Mouse (Mus musculus) embryonic facial prominence, embryonic 13.5 days (tissue): ENCODE results near the gene Unk. TPM values are rescaled to one million over a fixed set of nuclear protein-coding genes. Genes with fewer than 3 reads are reported as not detected.

ENCODE experiments used
- ATAC-seq: fragments of 200-750 bp; cut with Nextera tagmentation; 2 replicates; pipeline ENCODE4 v1.8.0; 2017; ENCODE audit warnings: low read depth; ENCODE audit not compliant: insufficient number of reproducible peaks, insufficient read depth, low FRiP score, low TSS enrichment
- H3K27ac ChIP-seq: fragments of 300-500 bp; sonication (generic); 2 replicates; pipeline ENCODE4 v1.5.1; 2015; ENCODE audit warnings: moderate library complexity, mild to moderate bottlenecking, inconsistent platforms
- H3K27me3 ChIP-seq: fragments of 300-500 bp; sonication (generic); 2 replicates; pipeline ENCODE4 v1.6.1; 2015; ENCODE audit warnings: mild to moderate bottlenecking, inconsistent platforms
- H3K36me3 ChIP-seq: fragments of 300-500 bp; sonication (generic); 2 replicates; pipeline ENCODE4 v1.6.1; 2015; ENCODE audit warnings: mild to moderate bottlenecking, inconsistent platforms
- H3K4me1 ChIP-seq: fragments of 300-500 bp; sonication (generic); 2 replicates; pipeline ENCODE4 v1.6.1; 2015; ENCODE audit warnings: inconsistent platforms
- H3K4me2 ChIP-seq: fragments of 300-500 bp; sonication (generic); 2 replicates; pipeline ENCODE4 v1.6.1; 2015; ENCODE audit warnings: moderate library complexity, mild to moderate bottlenecking, inconsistent platforms
- H3K4me3 ChIP-seq: fragments of 300-500 bp; sonication (generic); 2 replicates; pipeline ENCODE4 v1.5.1; 2015; ENCODE audit warnings: mild to moderate bottlenecking, inconsistent platforms
- H3K9ac ChIP-seq: fragments of 300-500 bp; sonication (generic); 2 replicates; pipeline ENCODE4 v1.6.1; 2015; ENCODE audit warnings: mild to moderate bottlenecking, inconsistent platforms
- H3K9me3 ChIP-seq: fragments of 300-500 bp; sonication (generic); 2 replicates; pipeline ENCODE4 v1.6.1; 2016; ENCODE audit warnings: inconsistent platforms
- WGBS: fragments of 180-500 bp; shearing (Covaris S2); methylation state at CpG from one replicate; pipeline ENCODE4 v1.1.7; 2015; ENCODE audit warnings: mixed read lengths; 5-methylcytosine and 5-hydroxymethylcytosine counted together
- polyA plus RNA-seq: library from polyadenylated mRNA; unstranded; fragments of >200 nt; fragmentation: Nextera tagmentation; extraction: Ambion mirVana; gene quantifications from 2 replicates; pipeline ENCODE4 v1.2.1, GENCODE M21; 2015

Gene Unk
- polyA plus RNA-seq, 1 experiment from 2014 or later, result 44.9 TPM

DNA sequence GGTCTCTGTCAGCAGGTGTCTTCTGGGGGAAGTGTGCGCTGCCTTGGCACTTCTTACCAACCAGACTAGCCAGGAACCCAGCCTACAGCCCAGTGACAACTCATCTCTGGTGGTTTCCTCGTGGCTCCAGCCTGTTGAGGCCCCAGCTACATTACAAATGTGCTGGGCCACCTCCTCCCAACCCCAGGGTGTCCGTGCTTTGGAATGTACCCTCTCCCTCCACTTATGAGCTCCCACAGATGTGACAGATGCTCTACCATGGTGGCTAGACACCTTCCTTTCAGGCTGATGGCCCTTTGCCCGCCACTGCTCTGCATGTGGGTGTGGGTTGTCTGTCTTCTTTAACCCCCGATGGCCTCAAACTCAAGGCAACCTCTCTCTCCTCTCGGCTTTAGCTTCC is 28.4 kb upstream of the Unk start:
- 69% methylated on average over 6 of the region's 6 CpGs for WGBS
- Histone ChIP-seq H3K27ac (no peak overlapping the region), H3K27me3 (peaks cover 5% of the 10 kb centered on the region; the same call in 1 of the 2 replicates), H3K4me1 (peaks cover 33% of the 10 kb centered on the region), H3K9ac (no peak overlapping the region), H3K9me3 (no peaks in the 10 kb centered on the region), H3K4me3 (no peak overlapping the region), H3K4me2 (no peak overlapping the region), H3K36me3 (peaks cover 7% of the 10 kb centered on the region; the same call in 1 of the 2 replicates)
- no peak for ATAC-seq

DNA sequence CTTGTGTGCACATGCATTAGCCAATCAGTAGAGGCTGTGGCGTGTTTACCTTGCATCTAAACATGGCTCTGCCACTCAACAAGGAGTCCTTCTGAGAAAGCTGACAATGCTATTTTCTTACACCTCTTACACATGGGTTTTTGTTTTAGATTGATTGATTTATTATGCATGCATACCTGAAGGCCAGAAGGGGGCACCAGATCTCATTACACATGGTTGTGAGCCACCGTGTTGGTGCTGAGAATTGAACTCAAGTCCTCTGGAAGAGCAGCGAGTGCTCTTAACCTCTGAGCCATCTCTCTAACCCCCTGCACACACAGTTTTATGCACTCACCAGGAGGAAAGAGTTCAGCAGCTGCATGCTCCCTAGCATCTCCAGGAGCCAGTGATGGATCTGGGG is 27.2 kb upstream of the Unk start:
- peaks cover 18% of the 10 kb centered on the region for H3K36me3 ChIP-seq
- H3K4me3 ChIP-seq, result no peak overlapping the region
- no peaks in the 10 kb centered on the region for H3K9me3 ChIP-seq
- 93% methylated on average over 3 of the region's 3 CpGs for WGBS
- H3K4me2 ChIP-seq, result no peak overlapping the region
- H3K27ac ChIP-seq, result no peak overlapping the region
- ATAC-seq, result no peak
- H3K27me3 ChIP-seq, result peaks cover 5% of the 10 kb centered on the region; the same call in 1 of the 2 replicates
- no peak overlapping the region for H3K9ac ChIP-seq
- H3K4me1 ChIP-seq, result peaks cover 33% of the 10 kb centered on the region

DNA sequence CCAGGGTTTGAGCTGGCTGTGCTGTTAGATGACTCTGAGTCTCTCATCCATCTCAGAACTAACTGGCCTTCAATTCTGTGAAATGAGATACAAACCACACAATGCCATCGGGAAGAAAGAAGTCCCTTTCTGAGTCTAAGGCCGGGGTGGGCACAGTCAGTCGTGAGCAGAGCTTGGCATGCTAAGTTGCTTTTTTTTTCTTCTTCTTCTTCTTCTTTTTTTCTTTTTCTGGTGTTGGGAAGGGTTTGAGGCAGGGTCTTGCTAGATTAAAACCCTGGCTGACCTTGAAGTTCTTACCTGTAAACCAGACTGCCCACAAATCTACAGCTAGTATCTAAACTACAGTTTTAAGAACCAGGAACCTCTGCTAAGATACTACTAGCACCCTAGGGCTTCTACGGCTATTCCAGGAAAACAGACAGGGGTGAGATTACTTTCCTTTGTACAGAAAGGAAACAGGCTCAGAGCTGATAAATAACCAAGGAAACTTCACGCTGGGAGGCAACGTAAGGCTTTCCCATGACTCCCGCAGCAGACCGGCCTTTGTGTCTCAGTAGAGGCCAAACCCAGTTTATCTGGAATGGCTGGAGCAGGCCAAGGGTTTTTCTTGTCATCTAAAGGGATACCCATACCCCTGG is 25.8 kb upstream of the Unk start:
- no peak for ATAC-seq
- peaks cover 33% of the 10 kb centered on the region for H3K4me1 ChIP-seq
- H3K4me2 ChIP-seq, result peak overlapping the region; percentile 70
- H3K9ac ChIP-seq, result peak overlapping the region; percentile 74
- no peaks in the 10 kb centered on the region for H3K9me3 ChIP-seq
- H3K27me3 ChIP-seq, result peaks cover 5% of the 10 kb centered on the region; the same call in 1 of the 2 replicates
- peak overlapping the region; percentile 76 for H3K27ac ChIP-seq
- H3K4me3 ChIP-seq, result peak overlapping the region; percentile 38
- 31% methylated on average over 8 of the region's 8 CpGs for WGBS
- H3K36me3 ChIP-seq, result peaks cover 32% of the 10 kb centered on the region

DNA sequence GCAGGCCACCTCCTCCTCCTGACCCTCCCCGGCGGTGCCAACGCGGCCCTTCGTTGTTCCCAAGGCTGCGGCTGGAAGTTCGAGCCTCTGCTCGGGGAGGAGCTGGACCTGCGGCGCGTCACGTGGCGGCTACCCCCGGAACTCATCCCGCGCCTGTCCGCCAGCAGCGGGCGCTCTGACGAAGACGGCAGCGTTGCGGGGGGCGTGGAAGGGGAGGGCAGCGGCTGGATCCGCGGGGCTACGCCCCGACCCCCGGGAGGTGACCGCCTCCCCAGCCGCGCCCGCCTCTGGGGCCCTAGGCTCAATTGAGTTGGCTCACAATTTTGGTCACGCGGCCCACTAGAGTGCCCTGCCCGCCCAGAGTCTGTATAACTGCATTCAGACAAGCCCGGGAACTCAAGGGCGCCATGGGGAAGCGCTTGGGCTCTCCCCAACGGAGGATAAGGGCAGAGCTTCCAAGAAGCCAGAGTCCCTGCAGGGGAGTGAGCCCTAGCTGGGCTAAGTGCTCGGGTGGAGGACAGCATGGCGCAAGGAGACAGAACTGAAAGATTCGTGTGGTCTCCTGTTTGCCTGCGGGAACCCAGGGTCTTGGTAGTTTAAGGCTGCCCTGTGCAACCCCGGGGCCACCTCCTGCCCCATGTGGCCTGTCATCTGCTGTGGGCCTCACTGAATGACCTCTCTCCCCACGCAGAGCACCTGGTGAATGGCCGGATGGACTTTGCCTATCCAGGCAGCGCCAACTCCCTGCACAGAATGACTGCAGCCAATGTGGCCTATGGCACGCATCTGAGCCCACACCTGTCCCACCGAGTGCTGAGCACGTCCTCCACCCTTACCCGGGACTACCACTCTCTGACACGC is 25.1 kb upstream of the Unk start:
- H3K27me3 ChIP-seq, result peaks cover 4% of the 10 kb centered on the region; the same call in 1 of the 2 replicates
- no peaks in the 10 kb centered on the region for H3K9me3 ChIP-seq
- H3K4me2 ChIP-seq, result peak overlapping the region; percentile 70
- peaks cover 40% of the 10 kb centered on the region for H3K36me3 ChIP-seq
- WGBS, result 4% methylated on average over 54 of the region's 54 CpGs
- peak overlapping the region; percentile 82 for H3K27ac ChIP-seq
- peak overlapping the region; percentile 74 for H3K9ac ChIP-seq
- ATAC-seq, result peak; percentile 78
- peak overlapping the region; percentile 38 for H3K4me3 ChIP-seq
- peaks cover 29% of the 10 kb centered on the region for H3K4me1 ChIP-seq

DNA sequence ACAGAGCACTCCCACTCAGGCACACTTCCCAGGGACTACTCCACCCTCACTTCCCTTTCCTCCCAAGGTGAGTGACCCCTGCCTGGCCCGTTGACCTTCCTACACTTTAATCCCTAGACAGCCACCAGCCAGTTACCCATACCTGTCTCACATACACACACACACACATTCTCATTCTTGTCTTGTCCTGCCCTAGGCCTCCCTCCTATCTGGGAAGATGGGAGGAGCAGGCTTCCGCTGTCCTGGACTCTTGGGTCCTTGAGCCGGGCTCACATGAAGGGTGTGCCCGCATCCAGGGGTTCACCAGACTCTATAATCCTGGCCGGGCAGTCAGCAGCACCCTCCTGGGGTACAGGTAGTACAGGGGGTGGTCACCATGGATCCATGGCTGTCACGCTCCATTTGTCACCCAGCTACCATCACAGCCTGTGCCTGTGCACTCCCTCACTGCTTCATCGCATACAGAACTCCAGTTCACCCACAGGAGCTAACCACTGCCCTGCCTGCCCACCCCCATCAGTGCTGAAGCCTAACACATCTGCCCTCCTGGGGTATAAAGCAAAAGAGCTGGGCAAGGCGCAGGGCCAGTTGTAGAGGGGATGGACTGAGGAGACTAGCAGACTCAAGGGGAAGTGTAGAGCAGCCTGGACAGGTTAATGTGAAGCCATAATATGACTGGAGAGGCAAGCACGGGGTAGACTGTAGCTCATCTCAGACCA is 24.3 kb upstream of the Unk start:
- Histone ChIP-seq H3K36me3 (peaks cover 45% of the 10 kb centered on the region), H3K9me3 (no peaks in the 10 kb centered on the region), H3K4me2 (peak overlapping the region; percentile 70), H3K4me3 (peak overlapping the region; percentile 38), H3K9ac (peak overlapping the region; percentile 74), H3K27me3 (no peaks in the 10 kb centered on the region; the same call in 1 of the 2 replicates), H3K27ac (peak overlapping the region; percentile 82), H3K4me1 (peaks cover 24% of the 10 kb centered on the region)
- no peak; the same call in 1 of the 2 replicates for ATAC-seq
- WGBS, result 61% methylated on average over 9 of the region's 9 CpGs

DNA sequence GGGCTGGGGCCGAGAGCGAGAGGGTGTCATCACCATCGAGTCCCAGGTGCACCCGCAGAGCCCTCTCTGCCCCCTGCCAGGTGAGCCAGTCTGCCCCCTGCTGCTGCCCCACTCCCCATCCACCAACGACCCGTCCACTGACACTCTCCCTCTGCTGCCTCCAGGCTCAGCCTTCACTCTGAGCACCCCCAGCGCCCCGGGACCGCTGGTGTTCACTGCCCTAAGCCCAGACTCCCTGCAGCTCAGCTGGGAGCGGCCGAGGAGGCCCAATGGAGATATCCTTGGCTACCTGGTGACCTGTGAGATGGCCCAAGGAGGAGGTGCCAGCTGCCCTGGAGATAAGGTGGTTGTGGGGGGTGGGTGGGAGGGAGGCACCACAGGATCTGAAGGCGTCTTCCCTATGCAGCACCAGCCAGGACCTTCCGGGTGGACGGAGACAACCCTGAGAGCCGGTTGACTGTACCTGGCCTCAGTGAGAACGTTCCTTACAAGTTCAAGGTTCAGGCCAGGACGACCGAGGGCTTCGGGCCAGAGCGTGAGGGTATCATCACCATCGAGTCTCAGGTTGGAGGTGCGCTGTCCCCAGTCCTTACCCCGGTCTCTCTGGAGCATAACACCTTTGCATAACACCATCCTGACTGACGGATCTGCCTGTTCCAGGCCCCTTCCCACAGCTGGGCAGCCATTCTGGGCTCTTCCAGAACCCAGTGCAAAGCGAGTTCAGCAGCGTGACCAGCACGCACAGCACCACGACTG is 22.8 kb upstream of the Unk start:
- peaks cover 45% of the 10 kb centered on the region for H3K36me3 ChIP-seq
- WGBS, result 87% methylated on average over 28 of the region's 28 CpGs
- no peak overlapping the region for H3K4me2 ChIP-seq

DNA sequence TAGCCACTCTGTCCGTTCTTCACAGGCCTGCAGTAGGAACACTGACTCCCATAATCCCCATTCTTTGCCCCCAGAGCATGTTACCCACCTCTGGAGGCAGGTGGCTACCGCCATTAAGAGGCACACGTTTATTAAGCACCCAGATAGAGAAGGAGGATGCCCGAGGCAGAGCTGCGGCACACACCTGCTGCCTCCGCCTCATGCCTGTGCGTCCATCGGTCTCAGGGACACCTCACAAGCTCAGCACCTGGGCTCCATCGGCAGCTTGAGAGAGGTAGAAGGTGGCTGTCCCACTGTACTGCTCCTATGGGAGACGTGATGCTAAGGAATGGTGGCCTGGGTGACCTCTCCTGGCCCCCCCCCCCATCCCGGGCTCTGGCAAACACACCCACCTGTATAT is 21.7 kb upstream of the Unk start:
- Histone ChIP-seq H3K27ac (no peak overlapping the region), H3K4me1 (peaks cover 42% of the 10 kb centered on the region), H3K4me2 (no peak overlapping the region), H3K36me3 (peaks cover 44% of the 10 kb centered on the region), H3K4me3 (no peak overlapping the region), H3K9ac (no peak overlapping the region), H3K9me3 (no peaks in the 10 kb centered on the region), H3K27me3 (no peaks in the 10 kb centered on the region; the same call in 1 of the 2 replicates)
- ATAC-seq, result no peak
- WGBS, result 84% methylated on average over 11 of the region's 11 CpGs

More for the DNA sequence above, 22.8 kb upstream of the Unk start:
- no peak for ATAC-seq
- Histone ChIP-seq H3K27me3 (no peaks in the 10 kb centered on the region; the same call in 1 of the 2 replicates), H3K27ac (no peak overlapping the region), H3K4me1 (peaks cover 36% of the 10 kb centered on the region), H3K4me3 (no peak overlapping the region), H3K9me3 (no peaks in the 10 kb centered on the region), H3K9ac (no peak overlapping the region)

DNA sequence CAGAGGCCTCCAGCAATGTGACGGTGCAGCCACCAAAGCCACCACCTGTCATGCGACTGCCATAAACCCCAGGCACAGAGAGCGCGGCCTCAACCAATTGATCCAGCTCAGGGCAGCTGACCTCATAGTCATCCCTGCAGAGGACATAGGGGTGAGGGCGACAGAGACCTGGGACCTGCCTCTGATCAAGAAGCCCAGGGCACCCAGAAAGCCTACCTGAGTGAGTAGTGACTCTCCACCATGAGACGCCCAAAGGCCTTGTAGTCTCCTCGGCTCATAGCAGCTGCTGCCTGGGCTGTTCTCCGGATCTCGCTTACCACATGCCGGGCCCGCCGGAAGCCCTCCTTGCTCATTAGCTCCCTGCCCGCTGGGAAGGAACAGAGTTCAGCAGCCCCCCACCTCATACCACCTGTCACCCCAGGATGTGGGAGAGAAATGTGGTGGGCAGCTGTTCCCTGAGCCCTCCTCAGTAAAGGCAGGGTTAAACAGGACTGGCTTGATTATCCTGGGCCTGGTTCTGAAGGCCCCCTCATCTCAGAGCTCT is 21.2 kb upstream of the Unk start:
- Histone ChIP-seq H3K9ac (no peak overlapping the region), H3K9me3 (no peaks in the 10 kb centered on the region), H3K4me1 (peaks cover 42% of the 10 kb centered on the region), H3K4me3 (no peak overlapping the region), H3K27ac (no peak overlapping the region), H3K4me2 (no peak overlapping the region), H3K27me3 (no peaks in the 10 kb centered on the region; the same call in 1 of the 2 replicates), H3K36me3 (peaks cover 42% of the 10 kb centered on the region)
- WGBS, result 90% methylated on average over 13 of the region's 13 CpGs
- ATAC-seq, result no peak

DNA sequence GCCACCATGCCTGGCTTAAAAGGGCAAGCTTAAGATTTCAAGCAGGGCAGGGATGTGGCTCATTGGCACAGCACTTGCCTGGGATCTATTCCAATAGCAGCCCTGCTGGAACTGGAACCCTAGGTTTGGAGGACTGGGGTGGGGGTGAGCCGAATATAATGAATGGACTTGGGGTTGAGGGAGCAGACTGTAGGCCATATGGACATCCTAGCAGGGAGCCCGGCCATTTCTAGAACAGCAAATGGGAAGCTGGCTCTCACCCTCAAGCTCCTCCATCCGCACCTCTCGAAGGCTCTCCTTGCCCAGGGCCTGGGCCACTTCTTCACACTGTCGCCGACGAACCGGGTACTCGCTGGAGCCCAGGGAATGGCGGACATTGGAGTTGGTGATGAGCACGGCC is 20.5 kb upstream of the Unk start:
- Histone ChIP-seq H3K27me3 (no peaks in the 10 kb centered on the region; the same call in 1 of the 2 replicates), H3K9me3 (no peaks in the 10 kb centered on the region), H3K4me2 (no peak overlapping the region), H3K4me1 (peaks cover 39% of the 10 kb centered on the region), H3K36me3 (peaks cover 42% of the 10 kb centered on the region), H3K27ac (no peak overlapping the region), H3K9ac (no peak overlapping the region), H3K4me3 (no peak overlapping the region)
- ATAC-seq, result no peak
- 92% methylated on average over 11 of the region's 11 CpGs for WGBS

DNA sequence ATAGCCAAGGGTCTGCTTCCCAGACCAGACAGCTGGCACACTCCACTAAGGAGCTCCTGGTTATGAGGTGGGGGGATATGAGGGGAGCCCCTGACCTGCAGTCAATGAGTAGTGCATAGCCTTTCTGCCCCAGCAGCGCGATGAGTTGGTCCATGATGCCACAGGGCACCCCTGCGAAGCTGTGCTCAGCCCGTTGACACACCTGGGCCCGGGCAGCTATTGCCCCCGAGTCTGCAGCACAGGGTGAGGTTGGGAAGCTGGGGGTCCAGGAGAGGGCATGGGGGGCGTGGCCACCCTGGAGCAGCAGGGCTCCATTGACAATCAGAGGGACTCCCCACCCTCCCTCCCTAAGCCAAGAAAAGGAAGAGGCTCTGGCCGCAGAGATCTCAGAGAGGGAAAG is 20.0 kb upstream of the Unk start:
- H3K9me3 ChIP-seq, result no peaks in the 10 kb centered on the region
- H3K27ac ChIP-seq, result no peak overlapping the region
- no peak overlapping the region for H3K9ac ChIP-seq
- peaks cover 34% of the 10 kb centered on the region for H3K4me1 ChIP-seq
- peaks cover 42% of the 10 kb centered on the region for H3K36me3 ChIP-seq
- ATAC-seq, result no peak
- no peak overlapping the region for H3K4me2 ChIP-seq
- H3K27me3 ChIP-seq, result no peaks in the 10 kb centered on the region; the same call in 1 of the 2 replicates
- H3K4me3 ChIP-seq, result no peak overlapping the region
- WGBS, result 91% methylated on average over 8 of the region's 8 CpGs
